In genomic region chr13:55843700-55844099, GRCm38 (mm10) we compare ENCODE assay signal across 16 mouse cellular contexts. TPM values are rescaled to one million over a fixed set of nuclear protein-coding genes. Genes with fewer than 3 reads are reported as not detected.
DNase-seq lines count a peak whose midpoint lies in the region; ATAC-seq and TF ChIP-seq lines count a peak whose summit lies in the region.
"Had no signal": no experiment of that assay in that cellular context is flagged by ENCODE, and none has a peak within 500 bp of the region (broad histone marks: within the 10 kb centered on the region; RNA-seq: fewer than 3 reads in every experiment).

No protein-coding gene starts in this region.

- peaks cover 32% of the 10 kb centered on the region for H3K27me3 ChIP-seq in forebrain, postnatal 0 days (ENCODE audit: insufficient read depth, low read length)
- H3K27me3 ChIP-seq in forebrain, embryonic 12.5 days: peaks cover 70% of the 10 kb centered on the region
- H3K27me3 ChIP-seq in MEL (ENCODE audit: control insufficient read depth in 1 of 2, insufficient read depth in 2 of 2, low read length in 2 of 2): no peaks in the 10 kb centered on the region

- no peak overlapping the region for H3K4me2 ChIP-seq in forebrain, postnatal 0 days (ENCODE audit: low read depth)
- H3K4me2 ChIP-seq in forebrain, embryonic 12.5 days: no peak overlapping the region
- H3K4me2 ChIP-seq: heart, embryonic 15.5 days; liver, embryonic 13.5 days; midbrain, embryonic 12.5 days; neural tube, embryonic 15.5 days had no signal

- no peak for ATAC-seq in forebrain, postnatal 0 days
- ATAC-seq in forebrain, embryonic 12.5 days (ENCODE audit: low FRiP score): no peak
- ATAC-seq in frontal cortex, adult (ENCODE audit: low TSS enrichment): no peak

- no peak for TF ChIP-seq POLR2A in lung, adult 2 months (IDR thresholded peaks at IDR 0.05; ENCODE audit: borderline replicate concordance, extremely low read depth, low read depth, low read length)
- no peak for TF ChIP-seq POLR2A in MEL (IDR thresholded peaks at IDR 0.05; ENCODE audit: control insufficient read depth in 1 of 2, insufficient read depth in 1 of 2, low read depth in 1 of 2, low read length in 2 of 2, poor library complexity in 1 of 2)

- peak; percentile 52 for TF ChIP-seq CTCF in forebrain, postnatal 0 days (IDR thresholded peaks at IDR 0.05; ENCODE audit: low read depth)
- 0 out of 2 replicates have a peak, but pooled peaks have one; percentile 8 for TF ChIP-seq CTCF in lung, adult 2 months (IDR thresholded peaks at IDR 0.05; ENCODE audit: insufficient read depth, low read length)
- TF ChIP-seq CTCF in MEL (IDR thresholded peaks at IDR 0.05 in 2 of 3, conservative IDR thresholded peaks at IDR 0.05 in 1 of 3; ENCODE audit: control insufficient read depth in 1 of 3, insufficient read depth in 1 of 3, low read depth in 2 of 3, low read length in 3 of 3, poor library complexity in 1 of 3, severe bottlenecking in 1 of 3): peak; percentile 47 to 63 (median 53); a peak in 5 of 6 replicates

- no peak for DNase-seq in forebrain, postnatal 0 days
- no peak for DNase-seq in lung, adult 2 months
- DNase-seq in lung, postnatal 36 days: no peak
- peak; percentile 41 for DNase-seq in MEL (ENCODE audit: low read depth, low spot score)
- peak; percentile 10 for DNase-seq in naive thymus-derived CD4-positive, alpha-beta T cell, adult 2 months (ENCODE audit: low read depth)
- DNase-seq in adrenal gland, adult 8-10 months: no peak
- DNase-seq: adrenal gland, postnatal 10 days; cerebellum, postnatal 14 days; layer of hippocampus, adult 9-11 months; liver, embryonic 13.5 days; thymus, postnatal 25 days had no signal

- TF ChIP-seq EP300 in MEL (IDR thresholded peaks at IDR 0.05; ENCODE audit: low read depth in 1 of 2, low read length in 2 of 2): no peak

- no peak overlapping the region for H3K9ac ChIP-seq in forebrain, postnatal 0 days
- no peak overlapping the region for H3K9ac ChIP-seq in forebrain, embryonic 12.5 days
- no peak overlapping the region for H3K9ac ChIP-seq in MEL (ENCODE audit: control insufficient read depth, low read depth, low read length, poor library complexity, severe bottlenecking)
- H3K9ac ChIP-seq: heart, embryonic 15.5 days; liver, embryonic 13.5 days; midbrain, embryonic 12.5 days; neural tube, embryonic 15.5 days had no signal

- no peaks in the 10 kb centered on the region for H3K9me3 ChIP-seq in forebrain, postnatal 0 days (ENCODE audit: low read length)
- 0 out of 2 replicates have a peak, but pooled peaks cover 6% of the 10 kb centered on the region for H3K9me3 ChIP-seq in forebrain, embryonic 12.5 days
- no peaks in the 10 kb centered on the region for H3K9me3 ChIP-seq in MEL (replicated peaks; ENCODE audit: insufficient read depth, low read length)
- H3K9me3 ChIP-seq: heart, embryonic 15.5 days; neural tube, embryonic 15.5 days had no signal

- no peak overlapping the region for H3K4me3 ChIP-seq in forebrain, postnatal 0 days (ENCODE audit: low read depth, low read length)
- no peak overlapping the region for H3K4me3 ChIP-seq in forebrain, embryonic 12.5 days (replicated peaks)
- no peak overlapping the region for H3K4me3 ChIP-seq in lung, adult 2 months (replicated peaks; ENCODE audit: extremely low read depth, low read depth, low read length)
- no peak overlapping the region for H3K4me3 ChIP-seq in MEL (ENCODE audit: control insufficient read depth in 1 of 2, insufficient read depth in 1 of 2, low read depth in 2 of 2, low read length in 2 of 2)
- H3K4me3 ChIP-seq: heart, embryonic 15.5 days; liver, embryonic 13.5 days; midbrain, embryonic 12.5 days; neural tube, embryonic 15.5 days had no signal

- no peaks in the 10 kb centered on the region for H3K4me1 ChIP-seq in forebrain, postnatal 0 days (ENCODE audit: insufficient read depth)
- peaks cover 17% of the 10 kb centered on the region; the same call in 1 of the 2 replicates for H3K4me1 ChIP-seq in forebrain, embryonic 12.5 days
- 0 out of 2 replicates have a peak, but pooled peaks cover 4% of the 10 kb centered on the region for H3K4me1 ChIP-seq in lung, adult 2 months (ENCODE audit: control insufficient read depth, insufficient read depth, low read length)
- H3K4me1 ChIP-seq in MEL (ENCODE audit: control insufficient read depth in 1 of 2, insufficient read depth in 2 of 2, low read length in 2 of 2): no peaks in the 10 kb centered on the region

- H3K27ac ChIP-seq in forebrain, postnatal 0 days (ENCODE audit: low read depth, low read length): no peak overlapping the region
- H3K27ac ChIP-seq in forebrain, embryonic 12.5 days: no peak overlapping the region
- H3K27ac ChIP-seq in MEL (ENCODE audit: control insufficient read depth, low read depth, low read length): no peak overlapping the region
- H3K27ac ChIP-seq: heart, embryonic 15.5 days; liver, embryonic 13.5 days; midbrain, embryonic 12.5 days; neural tube, embryonic 15.5 days had no signal

- H3K36me3 ChIP-seq in forebrain, postnatal 0 days (ENCODE audit: insufficient read depth): no peaks in the 10 kb centered on the region
- no peaks in the 10 kb centered on the region for H3K36me3 ChIP-seq in forebrain, embryonic 12.5 days (replicated peaks)
- H3K36me3 ChIP-seq in MEL (ENCODE audit: control insufficient read depth in 1 of 2, insufficient read depth in 2 of 2, low read length in 2 of 2): no peaks in the 10 kb centered on the region
- H3K36me3 ChIP-seq: heart, embryonic 15.5 days; liver, embryonic 13.5 days; midbrain, embryonic 12.5 days; neural tube, embryonic 15.5 days had no signal

- H3K79me2 ChIP-seq in MEL (ENCODE audit: control insufficient read depth, insufficient read depth, low read length, poor library complexity): no peaks in the 10 kb centered on the region

- TF ChIP-seq RAD21 in MEL (IDR thresholded peaks at IDR 0.05; ENCODE audit: low read depth, low read length): peak; percentile 35

- WGBS in forebrain, postnatal 0 days: 97% methylated on average over 1 of the region's 1 CpGs
- 89% methylated on average over 1 of the region's 1 CpGs for WGBS in forebrain, embryonic 12.5 days
- WGBS in lung, adult 2 months: 91% methylated on average over 1 of the region's 1 CpGs

TF ChIP-seq in MEL, 35 proteins besides CTCF, POLR2A, EP300 and RAD21:
- TF ChIP-seq SMC3 (IDR thresholded peaks at IDR 0.05; ENCODE audit: low read depth, low read length) (peak; percentile 19; the same call in 1 of the 2 replicates), E2F4 (IDR thresholded peaks at IDR 0.05; ENCODE audit: borderline replicate concordance, low read depth, low read length) (no peak)

RNA-seq across cellular contexts. Expression of gene Pitx1, which starts 7.7 kb away (rescaled TPM):
- not detected in 2 replicates for total RNA-seq in forebrain, postnatal 0 days (2014; rRNA removed)
- polyA plus RNA-seq in forebrain, postnatal 0 days (2015; fragmentation: Nextera tagmentation; extraction: Ambion mirVana): not detected in 2 replicates
- 1.7 and 2.8 TPM in 2 replicates for polyA plus RNA-seq in forebrain, embryonic 12.5 days (2016; fragmentation: Nextera tagmentation; extraction: Ambion mirVana)
- polyA plus RNA-seq in lung, adult 2 months (2012; rRNA removed): 0.14 and 26.6 TPM in 2 replicates
- not detected in 2 replicates for total RNA-seq in MEL (2012; rRNA removed)
- polyA plus RNA-seq in MEL (2012; ENCODE audit: insufficient read depth in 1 of 2, insufficient read length in 2 of 2, low read depth in 1 of 2, low replicate concordance in 2 of 2, missing spikeins in 1 of 2): not detected
- not detected for total RNA-seq in adrenal gland, adult 8-10 months (2022)
- total RNA-seq: adrenal gland, postnatal 10 days had no signal
- polyA plus RNA-seq: neural tube, embryonic 15.5 days had no signal

RNA-seq across cellular contexts. Expression of gene Catsper3, which starts 59.3 kb away (rescaled TPM):
- total RNA-seq in forebrain, postnatal 0 days (2014; rRNA removed): not detected in 2 replicates
- 0.14 and 0.19 TPM in 2 replicates for polyA plus RNA-seq in forebrain, postnatal 0 days (2015; fragmentation: Nextera tagmentation; extraction: Ambion mirVana)
- polyA plus RNA-seq in forebrain, embryonic 12.5 days (2016; fragmentation: Nextera tagmentation; extraction: Ambion mirVana): not detected in 2 replicates
- 0.19 TPM in 1 of 2 replicates, not detected in the other for polyA plus RNA-seq in lung, adult 2 months (2012; rRNA removed)
- not detected in 2 replicates for total RNA-seq in MEL (2012; rRNA removed)
- not detected for polyA plus RNA-seq in MEL (2012; ENCODE audit: insufficient read depth in 1 of 2, insufficient read length in 2 of 2, low read depth in 1 of 2, low replicate concordance in 2 of 2, missing spikeins in 1 of 2)
- total RNA-seq in adrenal gland, adult 8-10 months (2022): 1 to 10 TPM in 1 of 4 experiments, under 1 TPM in 3; 0.32 to 1.1 (median 0.39) TPM
- polyA plus RNA-seq: heart, embryonic 15.5 days; liver, embryonic 13.5 days had no signal

Comparison
In these comparisons a context has a peak if more than half of its experiments do, and no peak if none do; other contexts are left out.
1. DNase-seq: peak in MEL (single experiment) and naive thymus-derived CD4-positive, alpha-beta T cell, adult 2 months (single experiment); none in forebrain, postnatal 0 days (single experiment), lung, adult 2 months (single experiment), lung, postnatal 36 days (single experiment) and adrenal gland, adult 8-10 months (single experiment).
2. Peak in every context shown above with its lines, with median percentiles within 50 percentile points of each other: CTCF ChIP-seq.